Mouse (Mus musculus) ES-Bruce4 (cell line): Measurements from ENCODE around the gene Trip12. TPM values are rescaled to one million over a fixed set of nuclear protein-coding genes. Genes with fewer than 3 reads are reported as not detected.

ENCODE experiments used
- H3K27ac ChIP-seq: 2 replicates; pipeline ENCODE4 v1.5.1; 2012; ENCODE audit warnings: low read length, inconsistent platforms; ENCODE audit not compliant: insufficient read depth
- H3K27me3 ChIP-seq: 2 replicates; pipeline ENCODE4 v1.6.1; 2012; ENCODE audit warnings: mild to moderate bottlenecking, low read length, inconsistent platforms; ENCODE audit not compliant: control insufficient read depth, poor library complexity, insufficient read depth, severe bottlenecking
- H3K36me3 ChIP-seq: 2 replicates; pipeline ENCODE4 v1.6.1; 2012; ENCODE audit warnings: inconsistent platforms, mild to moderate bottlenecking, low read length, moderate library complexity; ENCODE audit not compliant: control insufficient read depth, poor library complexity, insufficient read depth, severe bottlenecking
- H3K4me1 ChIP-seq: one replicate; pipeline ENCODE4 v1.8.1; 2011; ENCODE audit warnings: low read length; ENCODE audit not compliant: control insufficient read depth, insufficient read depth
- H3K4me3 ChIP-seq: 2 replicates; pipeline ENCODE4 v1.5.1; 2011; ENCODE audit warnings: low read depth, mild to moderate bottlenecking, low read length
- H3K9ac ChIP-seq: 2 replicates; pipeline ENCODE4 v1.6.1; 2012; ENCODE audit warnings: low read depth, mild to moderate bottlenecking, inconsistent platforms; ENCODE audit not compliant: poor library complexity, severe bottlenecking
- H3K9me3 ChIP-seq: replicated peaks from 2 replicates; pipeline ENCODE4 v1.6.1; 2012; ENCODE audit warnings: mild to moderate bottlenecking, low read length, inconsistent platforms; ENCODE audit not compliant: control insufficient read depth, poor library complexity, insufficient read depth, severe bottlenecking
- CTCF ChIP-seq: IDR thresholded peaks from one replicate; pipeline ENCODE4 v1.8.1; 2011; ENCODE audit warnings: low read depth, low read length
- EP300 ChIP-seq: IDR thresholded peaks from 2 replicates; pipeline ENCODE4 v1.6.1; 2011; ENCODE audit warnings: low read depth, low read length; ENCODE audit not compliant: insufficient read depth
- POLR2A ChIP-seq: IDR thresholded peaks from one replicate; pipeline ENCODE4 v1.8.1; 2011; ENCODE audit warnings: low read length; ENCODE audit not compliant: insufficient read depth
- polyA plus RNA-seq: library from polyadenylated mRNA; stranded (reverse); fragments of >200 nt; gene quantifications from 2 replicates; pipeline ENCODE4 v1.2.4, GENCODE M21; 2011; ENCODE audit warnings: low read depth; ENCODE audit not compliant: missing spikeins, insufficient read depth, insufficient read length

The Trip12 gene
- polyA plus RNA-seq, 1 experiment, result 675 TPM

DNA sequence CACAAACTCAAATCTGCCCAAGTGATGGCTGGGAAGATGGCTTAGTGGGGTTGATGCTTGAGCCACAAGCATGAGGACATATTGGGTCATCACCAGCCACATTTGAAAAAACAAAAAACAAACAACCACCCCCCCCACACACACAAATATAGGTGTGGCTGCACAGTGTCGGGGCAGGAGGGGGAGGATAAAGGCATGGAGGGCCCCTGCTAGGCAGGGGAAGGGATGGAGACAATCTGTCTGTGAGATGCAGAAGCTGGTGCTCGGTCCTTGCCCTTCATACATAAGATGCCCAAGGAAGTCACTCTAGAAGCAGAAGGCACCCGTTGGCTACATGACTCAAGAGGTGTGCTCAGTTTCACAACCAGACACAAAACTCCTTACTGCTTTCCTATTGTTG lies 118.4 kb downstream of the Trip12 start:
- H3K9me3 ChIP-seq, result no peaks in the 10 kb centered on the region
- no peak overlapping the region for H3K9ac ChIP-seq
- H3K4me3 ChIP-seq, result no peak overlapping the region
- no peak for TF ChIP-seq CTCF
- no peak for TF ChIP-seq EP300
- TF ChIP-seq POLR2A, result no peak
- peaks cover 31% of the 10 kb centered on the region for H3K36me3 ChIP-seq
- no peaks in the 10 kb centered on the region for H3K4me1 ChIP-seq
- H3K27ac ChIP-seq, result no peak overlapping the region
- no peaks in the 10 kb centered on the region for H3K27me3 ChIP-seq

GRCm38 (mm10) chr1:84709810-84710785 lies 130.2 kb downstream of the Trip12 start:
- H3K27me3 ChIP-seq, result peaks cover 1% of the 10 kb centered on the region; the same call in 1 of the 2 replicates
- TF ChIP-seq EP300 (no peak), CTCF (no peak), POLR2A (no peak)
- no peak overlapping the region for H3K4me3 ChIP-seq
- H3K9ac ChIP-seq, result 0 out of 2 replicates have a peak overlapping the region, but pooled peaks have one; percentile 23
- no peaks in the 10 kb centered on the region for H3K36me3 ChIP-seq
- H3K4me1 ChIP-seq, result no peaks in the 10 kb centered on the region
- H3K27ac ChIP-seq, result no peak overlapping the region
- H3K9me3 ChIP-seq, result no peaks in the 10 kb centered on the region

DNA sequence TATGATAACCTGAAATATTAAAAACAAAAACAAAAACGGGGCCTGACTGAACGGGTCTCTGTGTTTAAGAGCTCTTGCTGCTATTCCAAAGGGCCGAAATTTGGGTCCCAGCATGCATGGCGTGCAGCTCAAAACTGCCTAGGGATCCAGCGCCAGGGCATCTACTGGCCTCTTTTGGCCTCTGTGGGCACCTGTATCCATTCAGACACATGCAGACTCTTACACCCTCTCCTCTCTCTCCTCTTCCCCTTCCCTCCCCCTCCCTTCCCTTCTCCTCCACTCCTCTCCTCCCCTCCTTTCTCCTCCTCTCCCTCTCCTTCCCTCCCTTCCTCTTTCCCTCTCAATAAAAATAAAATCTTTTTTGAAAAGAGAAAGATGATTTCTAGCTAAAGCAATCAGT lies 130.9 kb downstream of the Trip12 start:
- H3K4me3 ChIP-seq, result no peak overlapping the region

GRCm38 (mm10) chr1:84700254-84700653 lies 140.1 kb downstream of the Trip12 start:
- Histone ChIP-seq H3K9ac (no peak overlapping the region), H3K36me3 (no peaks in the 10 kb centered on the region), H3K27me3 (no peaks in the 10 kb centered on the region), H3K4me1 (no peaks in the 10 kb centered on the region), H3K4me3 (no peak overlapping the region), H3K27ac (no peak overlapping the region), H3K9me3 (peaks cover 4% of the 10 kb centered on the region; the same call in 1 of the 2 replicates)
- TF ChIP-seq EP300 (no peak), POLR2A (no peak), CTCF (no peak)

More for the DNA sequence above, 130.9 kb downstream of the Trip12 start:
- TF ChIP-seq POLR2A, result no peak
- no peak for TF ChIP-seq CTCF
- no peak for TF ChIP-seq EP300
- H3K27me3 ChIP-seq, result peaks cover 1% of the 10 kb centered on the region; the same call in 1 of the 2 replicates
- H3K27ac ChIP-seq, result no peak overlapping the region
- H3K4me1 ChIP-seq, result no peaks in the 10 kb centered on the region
- no peaks in the 10 kb centered on the region for H3K9me3 ChIP-seq
- H3K9ac ChIP-seq, result no peak overlapping the region
- H3K36me3 ChIP-seq, result no peaks in the 10 kb centered on the region

- no peaks in the 10 kb centered on the region for H3K4me1 ChIP-seq
- H3K4me3 ChIP-seq, result no peak overlapping the region
- H3K9me3 ChIP-seq, result peaks cover 4% of the 10 kb centered on the region; the same call in 1 of the 2 replicates
- TF ChIP-seq EP300 (no peak), CTCF (peak; percentile 45)
- H3K27ac ChIP-seq, result no peak overlapping the region
- no peaks in the 10 kb centered on the region for H3K27me3 ChIP-seq
- H3K36me3 ChIP-seq, result no peaks in the 10 kb centered on the region
- no peak overlapping the region for H3K9ac ChIP-seq
Observed at GRCm38 (mm10) chr1:84697136-84697535, 143.2 kb downstream of the Trip12 start.
